Mouse (Mus musculus): ENCODE data around the gene Il10. TPM values are rescaled to one million over a fixed set of nuclear protein-coding genes. Genes with fewer than 3 reads are reported as not detected.

Gene Il10
- total and polyA plus RNA-seq, 3 experiments, result not detected

- TF ChIP-seq EP300 (IDR thresholded peaks at IDR 0.05; ENCODE audit: insufficient read depth, low read depth, low read length), result no peak
- TF ChIP-seq POLR2A (IDR thresholded peaks at IDR 0.05; ENCODE audit: insufficient read depth, low read depth, low read length), result no peak
- no peak for TF ChIP-seq CTCF (IDR thresholded peaks at IDR 0.05)
- WGBS, result 85% methylated on average over 1 of the region's 1 CpGs
- H3K79me2 ChIP-seq (replicated peaks; ENCODE audit: control insufficient read depth, insufficient read depth, low read length), result no peaks in the 10 kb centered on the region
- intact Hi-C loops (cut with DNase I), result no loop called here
- no peak for DNase-seq
- H3K4me1 ChIP-seq (ENCODE audit: control insufficient read depth, insufficient read depth, low read length), result peaks cover 2% of the 10 kb centered on the region; the same call in 1 of the 2 replicates
- no peaks in the 10 kb centered on the region for H3K36me3 ChIP-seq (ENCODE audit: control insufficient read depth, insufficient read depth, low read length)
- no peak overlapping the region for H3K9ac ChIP-seq (ENCODE audit: low read depth, low read length)
- no peak overlapping the region for H3K27ac ChIP-seq
- H3K4me3 ChIP-seq, result no peak overlapping the region
- no peaks in the 10 kb centered on the region for H3K27me3 ChIP-seq (ENCODE audit: control insufficient read depth, insufficient read depth, low read length)
These were observed 29.2 kb upstream of the Il10 start for GRCm38 (mm10) chr1:130990448-130990847.

- Histone ChIP-seq H3K27me3 (ENCODE audit: control insufficient read depth, insufficient read depth, low read length) (no peaks in the 10 kb centered on the region), H3K36me3 (ENCODE audit: control insufficient read depth, insufficient read depth, low read length) (no peaks in the 10 kb centered on the region), H3K4me1 (ENCODE audit: control insufficient read depth, insufficient read depth, low read length) (peaks cover 4% of the 10 kb centered on the region; the same call in 1 of the 2 replicates), H3K27ac (no peak overlapping the region), H3K79me2 (replicated peaks; ENCODE audit: control insufficient read depth, insufficient read depth, low read length) (no peaks in the 10 kb centered on the region), H3K4me3 (no peak overlapping the region), H3K9ac (ENCODE audit: low read depth, low read length) (no peak overlapping the region)
- WGBS, result 76% methylated on average over 9 of the region's 9 CpGs
- no peak for TF ChIP-seq CTCF (IDR thresholded peaks at IDR 0.05)
- no peak for TF ChIP-seq POLR2A (IDR thresholded peaks at IDR 0.05; ENCODE audit: insufficient read depth, low read depth, low read length)
- TF ChIP-seq EP300 (IDR thresholded peaks at IDR 0.05; ENCODE audit: insufficient read depth, low read depth, low read length), result no peak
- DNase-seq, result no peak
- intact Hi-C loops (cut with DNase I), result no loop called here
These were observed 26.0 kb upstream of the Il10 start for GRCm38 (mm10) chr1:130993574-130994154.

GRCm38 (mm10) chr1:130995515-130995914 is 24.1 kb upstream of the Il10 start:
- no peaks in the 10 kb centered on the region for H3K27me3 ChIP-seq (ENCODE audit: control insufficient read depth, insufficient read depth, low read length)
- no peak overlapping the region for H3K9ac ChIP-seq (ENCODE audit: low read depth, low read length)
- no peak overlapping the region for H3K4me3 ChIP-seq
- 21% methylated on average over 1 of the region's 1 CpGs for WGBS
- TF ChIP-seq CTCF (IDR thresholded peaks at IDR 0.05) (no peak), POLR2A (IDR thresholded peaks at IDR 0.05; ENCODE audit: insufficient read depth, low read depth, low read length) (no peak), EP300 (IDR thresholded peaks at IDR 0.05; ENCODE audit: insufficient read depth, low read depth, low read length) (no peak)
- intact Hi-C loops (cut with DNase I), result no loop called here
- no peak for DNase-seq
- H3K36me3 ChIP-seq (ENCODE audit: control insufficient read depth, insufficient read depth, low read length), result no peaks in the 10 kb centered on the region
- no peaks in the 10 kb centered on the region for H3K79me2 ChIP-seq (replicated peaks; ENCODE audit: control insufficient read depth, insufficient read depth, low read length)
- peaks cover 4% of the 10 kb centered on the region; the same call in 1 of the 2 replicates for H3K4me1 ChIP-seq (ENCODE audit: control insufficient read depth, insufficient read depth, low read length)
- H3K27ac ChIP-seq, result no peak overlapping the region

- intact Hi-C loops (cut with DNase I), result no loop called here
- no peak for DNase-seq
- no peak overlapping the region for H3K9ac ChIP-seq (ENCODE audit: low read depth, low read length)
- H3K27me3 ChIP-seq (ENCODE audit: control insufficient read depth, insufficient read depth, low read length), result no peaks in the 10 kb centered on the region
- peaks cover 4% of the 10 kb centered on the region; the same call in 1 of the 2 replicates for H3K4me1 ChIP-seq (ENCODE audit: control insufficient read depth, insufficient read depth, low read length)
- H3K79me2 ChIP-seq (replicated peaks; ENCODE audit: control insufficient read depth, insufficient read depth, low read length), result no peaks in the 10 kb centered on the region
- TF ChIP-seq EP300 (IDR thresholded peaks at IDR 0.05; ENCODE audit: insufficient read depth, low read depth, low read length) (no peak), CTCF (IDR thresholded peaks at IDR 0.05) (no peak), POLR2A (IDR thresholded peaks at IDR 0.05; ENCODE audit: insufficient read depth, low read depth, low read length) (no peak)
- no peak overlapping the region for H3K4me3 ChIP-seq
- H3K27ac ChIP-seq, result no peak overlapping the region
- no peaks in the 10 kb centered on the region for H3K36me3 ChIP-seq (ENCODE audit: control insufficient read depth, insufficient read depth, low read length)
- WGBS, result 83% methylated on average over 10 of the region's 10 CpGs
These were observed 23.3 kb upstream of the Il10 start for GRCm38 (mm10) chr1:130996356-130996755.

- WGBS, result 85% methylated on average over 4 of the region's 4 CpGs
- Histone ChIP-seq H3K4me1 (ENCODE audit: control insufficient read depth, insufficient read depth, low read length) (peaks cover 4% of the 10 kb centered on the region; the same call in 1 of the 2 replicates), H3K27me3 (ENCODE audit: control insufficient read depth, insufficient read depth, low read length) (no peaks in the 10 kb centered on the region), H3K36me3 (ENCODE audit: control insufficient read depth, insufficient read depth, low read length) (no peaks in the 10 kb centered on the region), H3K4me3 (no peak overlapping the region), H3K79me2 (replicated peaks; ENCODE audit: control insufficient read depth, insufficient read depth, low read length) (no peaks in the 10 kb centered on the region), H3K27ac (no peak overlapping the region), H3K9ac (ENCODE audit: low read depth, low read length) (no peak overlapping the region)
- intact Hi-C loops (cut with DNase I), result no loop called here
- DNase-seq, result no peak
- TF ChIP-seq POLR2A (IDR thresholded peaks at IDR 0.05; ENCODE audit: insufficient read depth, low read depth, low read length) (no peak), CTCF (IDR thresholded peaks at IDR 0.05) (no peak), EP300 (IDR thresholded peaks at IDR 0.05; ENCODE audit: insufficient read depth, low read depth, low read length) (no peak)
These were observed 22.2 kb upstream of the Il10 start for GRCm38 (mm10) chr1:130997441-130997840.

- intact Hi-C loops (cut with DNase I), result no loop called here
- H3K79me2 ChIP-seq (replicated peaks; ENCODE audit: control insufficient read depth, insufficient read depth, low read length), result no peaks in the 10 kb centered on the region
- WGBS, result 87% methylated on average over 10 of the region's 10 CpGs
- H3K27me3 ChIP-seq (ENCODE audit: control insufficient read depth, insufficient read depth, low read length), result no peaks in the 10 kb centered on the region
- no peak overlapping the region for H3K27ac ChIP-seq
- H3K9ac ChIP-seq (ENCODE audit: low read depth, low read length), result no peak overlapping the region
- DNase-seq, result no peak
- H3K4me1 ChIP-seq (ENCODE audit: control insufficient read depth, insufficient read depth, low read length), result peaks cover 4% of the 10 kb centered on the region; the same call in 1 of the 2 replicates
- TF ChIP-seq EP300 (IDR thresholded peaks at IDR 0.05; ENCODE audit: insufficient read depth, low read depth, low read length), result no peak
- no peak for TF ChIP-seq POLR2A (IDR thresholded peaks at IDR 0.05; ENCODE audit: insufficient read depth, low read depth, low read length)
- TF ChIP-seq CTCF (IDR thresholded peaks at IDR 0.05), result no peak
- no peak overlapping the region for H3K4me3 ChIP-seq
- H3K36me3 ChIP-seq (ENCODE audit: control insufficient read depth, insufficient read depth, low read length), result no peaks in the 10 kb centered on the region
These were observed 21.3 kb upstream of the Il10 start for GRCm38 (mm10) chr1:130998321-130998720.

Data from heart, adult 2 months (tissue).